Mouse (Mus musculus) C3H10T1/2 (cell line): ENCODE data around the gene Suv39h1. TPM values are rescaled to one million over a fixed set of nuclear protein-coding genes. Genes with fewer than 3 reads are reported as not detected.

Source experiments
- polyA plus RNA-seq, 2 experiments: library from polyadenylated mRNA; unstranded; fragments of >200 nt; fragmentation: generic; extraction: Trizol; gene quantifications; one replicate each; pipeline ENCODE4 v1.2.1; 2012; ENCODE audit warnings: missing spikeins in 2 of 2

The Suv39h1 gene
- polyA plus RNA-seq, result 10 to 100 TPM; 22.9 to 28.6 TPM

GRCm38 (mm10) chrX:8074430-8075014 is at the start of gene Suv39h1:
TSS of gene Suv39h1 (minus strand) at chrX:8074760.

GRCm38 (mm10) chrX:8090346-8090953 is 15.9 kb upstream of the Suv39h1 start, which contains the start of gene Was:
TSS of gene Was (minus strand) at chrX:8090498.

GRCm38 (mm10) chrX:8018286-8018685 is 56.3 kb downstream of the Suv39h1 start, which contains the start of gene Glod5:
TSS of gene Glod5 (minus strand) at chrX:8018492.

Other genes starting within 250 kb of the Suv39h1 start
- gene Otud5, start 233.4 kb downstream of the Suv39h1 start, polyA plus RNA-seq, result 10 to 100 TPM; 21.4 to 48.2 TPM
- gene Pim2, start 196.5 kb downstream of the Suv39h1 start, polyA plus RNA-seq, result 1 to 10 TPM in 1 of 2 experiments, under 1 TPM in 1; 0.71 to 4.9 TPM
- 10 to 100 TPM; 14.0 to 50.6 TPM for gene Slc35a2, start 190.7 kb downstream of the Suv39h1 start, polyA plus RNA-seq
- 100 to 1,000 TPM; 107 to 150 TPM for gene Pqbp1, start 175.5 kb downstream of the Suv39h1 start, polyA plus RNA-seq
- gene Timm17b, start 175.4 kb downstream of the Suv39h1 start, polyA plus RNA-seq, result 100 to 1,000 TPM in 1 of 2 experiments, 10 to 100 TPM in 1; 94.4 to 138 TPM
- not detected for gene Gm10491, start 166.9 kb downstream of the Suv39h1 start, polyA plus RNA-seq
- gene Gm10490, start 165.2 kb downstream of the Suv39h1 start, polyA plus RNA-seq, result not detected
- not detected for gene Pcsk1n, start 154.9 kb downstream of the Suv39h1 start, polyA plus RNA-seq
- gene Eras, start 146.2 kb downstream of the Suv39h1 start, polyA plus RNA-seq, result not detected
- 10 to 100 TPM; 11.6 to 18.8 TPM for gene Hdac6, start 126.9 kb downstream of the Suv39h1 start, polyA plus RNA-seq
- gene Gata1, start 96.7 kb downstream of the Suv39h1 start, polyA plus RNA-seq, result under 1 TPM in 1 of 2 experiments, not detected in 1; 0.05 TPM
- not detected for gene Glod5, start 56.3 kb downstream of the Suv39h1 start, polyA plus RNA-seq
- gene Was, start 15.7 kb upstream of the Suv39h1 start, polyA plus RNA-seq, result under 1 TPM; 0.06 to 0.17 TPM
- gene Wdr13, start 58.1 kb upstream of the Suv39h1 start, polyA plus RNA-seq, result 10 to 100 TPM in 1 of 2 experiments, 1 to 10 TPM in 1; 1.4 to 22.3 TPM
- 100 to 1,000 TPM; 161 to 371 TPM for gene Rbm3, start 71.1 kb upstream of the Suv39h1 start, polyA plus RNA-seq
- gene Tbc1d25, start 101.4 kb upstream of the Suv39h1 start, polyA plus RNA-seq, result 10 to 100 TPM in 1 of 2 experiments, 1 to 10 TPM in 1; 9.5 to 12.6 TPM
- 100 to 1,000 TPM in 1 of 2 experiments, 10 to 100 TPM in 1; 70.6 to 123 TPM for gene Ebp, start 118.8 kb upstream of the Suv39h1 start, polyA plus RNA-seq
- gene Porcn, start 131.8 kb upstream of the Suv39h1 start, polyA plus RNA-seq, result 10 to 100 TPM in 1 of 2 experiments, 1 to 10 TPM in 1; 3.4 to 15.7 TPM
- 10 to 100 TPM; 19.7 to 34.4 TPM for gene Ftsj1, start 177.6 kb upstream of the Suv39h1 start, polyA plus RNA-seq
- not detected for gene Slc38a5, start 196.4 kb upstream of the Suv39h1 start, polyA plus RNA-seq